Mouse (Mus musculus) heart, adult 2 months (tissue): ENCODE measurements around the gene Boll.

Source experiments
- EP300 ChIP-seq: fragments of 200-500 bp; IDR thresholded peaks from 2 replicates; pipeline ENCODE4 v1.6.1; 2011; ENCODE audit warnings: low read depth, low read length, control low read depth; ENCODE audit not compliant: insufficient read depth
- POLR2A ChIP-seq: fragments of 200-500 bp; IDR thresholded peaks from 2 replicates; pipeline ENCODE4 v1.6.1; 2011; ENCODE audit warnings: mild to moderate bottlenecking, low read depth, low read length, control low read depth; ENCODE audit not compliant: insufficient read depth

- TF ChIP-seq EP300: no peak
- TF ChIP-seq POLR2A: no peak
These were observed 317 bp upstream of the Boll start for GRCm38 (mm10) chr1:55363586-55363985.
